Mouse (Mus musculus): ENCODE data around the gene Nfkb1. TPM values are rescaled to one million over a fixed set of nuclear protein-coding genes. Genes with fewer than 3 reads are reported as not detected.

Gene Nfkb1
- total RNA-seq, 2 experiments from 2014 or later = 36.9 to 37.9 TPM

GRCm38 (mm10) chr3:135636454-135636853 is 54.9 kb downstream of the Nfkb1 start:
- peak in 1 of 2 experiments; percentile 21 for DNase-seq
- intact Hi-C loops (cut with DNase I) = no loop called here

- intact Hi-C loops (cut with DNase I) = no loop called here
- DNase-seq = no peak
Observed at GRCm38 (mm10) chr3:135635646-135636434, 55.5 kb downstream of the Nfkb1 start.

- intact Hi-C loops (cut with DNase I) = no loop called here
- no peak for DNase-seq
Observed at GRCm38 (mm10) chr3:135635030-135635429, 56.3 kb downstream of the Nfkb1 start.

GRCm38 (mm10) chr3:135634275-135634674 is 57.1 kb downstream of the Nfkb1 start:
- no peak for DNase-seq
- intact Hi-C loops (cut with DNase I) = no loop called here

GRCm38 (mm10) chr3:135631856-135632255 is 59.5 kb downstream of the Nfkb1 start:
- intact Hi-C loops (cut with DNase I) = loop anchor here (2.0 kb wide), 1 partner anchor 99 kb away; no protein-coding TSS in a partner anchor

GRCm38 (mm10) chr3:135631096-135631457 is 60.3 kb downstream of the Nfkb1 start:
- intact Hi-C loops (cut with DNase I) = loop anchor here (2.0 kb wide), 1 partner anchor 100 kb away; no protein-coding TSS in a partner anchor
- no peak for DNase-seq

More at GRCm38 (mm10) chr3:135631856-135632255, 59.5 kb downstream of the Nfkb1 start:
- no peak for DNase-seq

GRCm38 (mm10) chr3:135630430-135631095 is 60.8 kb downstream of the Nfkb1 start:
- DNase-seq = no peak
- intact Hi-C loops (cut with DNase I) = loop anchor here (2.0 kb wide), 1 partner anchor 100 kb away; no protein-coding TSS in a partner anchor

GRCm38 (mm10) chr3:135629830-135630355 is 61.5 kb downstream of the Nfkb1 start:
- no peak for DNase-seq
- intact Hi-C loops (cut with DNase I) = loop anchor here (2.0 kb wide), 1 partner anchor 101 kb away; no protein-coding TSS in a partner anchor

GRCm38 (mm10) chr3:135628706-135629169 is 62.6 kb downstream of the Nfkb1 start:
- DNase-seq = no peak
- intact Hi-C loops (cut with DNase I) = no loop called here

- intact Hi-C loops (cut with DNase I) = no loop called here
- DNase-seq = no peak
Observed at GRCm38 (mm10) chr3:135628000-135628705, 63.2 kb downstream of the Nfkb1 start.

- intact Hi-C loops (cut with DNase I) = no loop called here
- no peak for DNase-seq
Observed at GRCm38 (mm10) chr3:135625290-135625689, 66.1 kb downstream of the Nfkb1 start.

GRCm38 (mm10) chr3:135616730-135617129 is 74.6 kb downstream of the Nfkb1 start:
- no peak for DNase-seq
- intact Hi-C loops (cut with DNase I) = no loop called here

GRCm38 (mm10) chr3:135614376-135614775 is 77.0 kb downstream of the Nfkb1 start:
- intact Hi-C loops (cut with DNase I) = no loop called here
- no peak for DNase-seq

GRCm38 (mm10) chr3:135610221-135610620 is 81.1 kb downstream of the Nfkb1 start:
- DNase-seq = no peak
- intact Hi-C loops (cut with DNase I) = no loop called here

GRCm38 (mm10) chr3:135607660-135608473 is 83.5 kb downstream of the Nfkb1 start:
- DNase-seq = no peak
- intact Hi-C loops (cut with DNase I) = loop anchor here (2.0 kb wide), 1 partner anchor 83 kb away; the partner anchor contains the start of gene Nfkb1

- intact Hi-C loops (cut with DNase I) = no loop called here
- DNase-seq = no peak
Observed at GRCm38 (mm10) chr3:135607021-135607420, 84.3 kb downstream of the Nfkb1 start.

- DNase-seq = no peak
- intact Hi-C loops (cut with DNase I) = no loop called here
Observed at GRCm38 (mm10) chr3:135606592-135606991, 84.8 kb downstream of the Nfkb1 start.

- intact Hi-C loops (cut with DNase I) = no loop called here
- DNase-seq = no peak
Observed at GRCm38 (mm10) chr3:135605474-135605873, 85.9 kb downstream of the Nfkb1 start.

GRCm38 (mm10) chr3:135604626-135605417 is 86.5 kb downstream of the Nfkb1 start:
- intact Hi-C loops (cut with DNase I) = no loop called here
- DNase-seq = no peak

Measured in heart, postnatal 36 days (tissue).